6 mouse cellular contexts compared by ENCODE assay signal in the genomic region with DNA sequence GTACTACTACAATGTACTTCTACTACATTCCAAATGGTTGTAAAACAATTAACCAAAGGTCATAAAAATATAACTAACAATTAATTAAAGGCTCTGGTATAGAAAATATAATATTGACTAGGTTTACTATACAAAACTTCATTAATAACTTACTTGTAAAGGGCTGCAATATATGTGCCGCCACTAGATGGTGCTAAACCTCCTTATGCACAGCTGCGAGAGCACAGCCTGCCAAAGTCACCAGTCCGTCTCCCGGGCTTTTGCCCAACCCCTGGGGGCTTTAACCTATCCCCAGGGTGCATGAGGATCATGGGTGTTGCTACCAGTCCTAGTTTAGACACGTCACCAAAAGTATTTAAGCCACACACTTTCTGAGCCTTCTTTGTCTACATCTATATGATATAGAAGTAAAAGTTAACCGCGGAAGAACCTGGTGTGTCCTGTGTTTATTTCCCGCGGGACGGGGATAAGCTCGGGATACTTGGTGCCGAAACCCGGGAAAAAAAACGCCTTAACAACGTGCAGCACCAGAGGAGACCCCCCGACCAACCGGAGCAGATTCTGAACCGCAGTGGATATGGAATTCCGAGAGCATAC.
DNase-seq lines count a peak whose midpoint lies in the region; ATAC-seq and TF ChIP-seq lines count a peak whose summit lies in the region.
"Not testable (repeated sequence)": the region's sequence is repeated elsewhere in the genome, so short reads cannot be mapped to it uniquely, and the experiment has no call there.

No protein-coding gene starts in this region.

- not testable (repeated sequence) for H3K9me3 ChIP-seq in CH12.LX (replicated peaks; ENCODE audit: low read length); lung, embryonic 14.5 days (ENCODE audit: low read depth, low read length)

- H3K27ac ChIP-seq in CH12.LX (ENCODE audit: insufficient read depth, low read depth); gastrocnemius, adult 2 months; kidney, adult 2 months (ENCODE audit: insufficient read depth, low read depth, low read length); left cerebral cortex, adult 2 months; lung, embryonic 14.5 days (ENCODE audit: low read depth): not testable (repeated sequence)

- not testable (repeated sequence) for H3K4me3 ChIP-seq in CH12.LX (replicated peaks in 1 of 3; ENCODE audit: low read depth in 2 of 3, low read length in 2 of 3, poor library complexity in 1 of 3); gastrocnemius, adult 2 months; kidney, adult 2 months (ENCODE audit: insufficient read depth, low read depth, low read length); left cerebral cortex, adult 2 months; lung, embryonic 14.5 days (ENCODE audit: low read depth, low read length)

- TF ChIP-seq EP300 in CH12.LX (IDR thresholded peaks at IDR 0.05; ENCODE audit: low read length), result not testable (repeated sequence)

- H3K79me2 ChIP-seq in CH12.LX (replicated peaks; ENCODE audit: control insufficient read depth, extremely low read depth, insufficient read depth, poor library complexity, severe bottlenecking), result not testable (repeated sequence)

- in situ Hi-C loops in CH12.LX (cut with MboI; ENCODE audit: low pct_ligation_motif_present, low pct_unique_long_range_greater_than_20kb, low sequenced_read_pairs), result not testable (repeated sequence)

- intact Hi-C loops in gastrocnemius, adult 2 months (cut with DNase I); left cerebral cortex, adult 2 months (cut with DNase I): not testable (repeated sequence)

- H3K27me3 ChIP-seq in CH12.LX (replicated peaks); kidney, adult 2 months (replicated peaks; ENCODE audit: control insufficient read depth, insufficient read depth, low read length); lung, embryonic 14.5 days (ENCODE audit: insufficient read depth, low read length): not testable (repeated sequence)

- peak in 1 of 2 experiments; percentile 28; a peak in 2 of 4 replicates for TF ChIP-seq CTCF in CH12.LX (conservative IDR thresholded peaks at IDR 0.05 in 1 of 2, IDR thresholded peaks at IDR 0.05 in 1 of 2; ENCODE audit: low read depth in 2 of 2, low read length in 2 of 2)
- peak; percentile 38; the same call in 1 of the 2 replicates for TF ChIP-seq CTCF in gastrocnemius, adult 2 months (IDR thresholded peaks at IDR 0.05)
- TF ChIP-seq CTCF in kidney, adult 2 months (conservative IDR thresholded peaks at IDR 0.05; ENCODE audit: insufficient read depth, insufficient read length, low read depth, low read length), result not testable (repeated sequence)
- peak; percentile 14 for TF ChIP-seq CTCF in left cerebral cortex, adult 2 months (IDR thresholded peaks at IDR 0.05)
- 0 out of 2 replicates have a peak, but pooled peaks have one; percentile 13 for TF ChIP-seq CTCF in lung, embryonic 14.5 days (IDR thresholded peaks at IDR 0.05; ENCODE audit: low read depth)

- TF ChIP-seq RAD21 in CH12.LX (IDR thresholded peaks at IDR 0.05; ENCODE audit: low read depth, low read length), result not testable (repeated sequence)

- DNase-seq in CH12.LX (ENCODE audit: extremely low read depth), result peak; percentile 4
- peak; percentile 6 for DNase-seq in ZHBTc4 (ENCODE audit: low read depth, low spot score)
- DNase-seq in gastrocnemius, adult 2 months; left cerebral cortex, adult 2 months (ENCODE audit: extremely low spot score in 1 of 2, low spot score in 2 of 2): not testable (repeated sequence)
- peak; percentile 7 for DNase-seq in kidney, adult 2 months
- DNase-seq in lung, embryonic 14.5 days, result peak; percentile 2

- dilution Hi-C loops in CH12.LX (cut with MboI; ENCODE audit: extremely low pct_ligation_motif_present, extremely low pct_unique_long_range_greater_than_20kb, low sequenced_read_pairs), result not testable (repeated sequence)

- not testable (repeated sequence) for ATAC-seq in lung, embryonic 14.5 days (ENCODE audit: insufficient read depth)

- H3K36me3 ChIP-seq in CH12.LX (replicated peaks in 1 of 2; ENCODE audit: control insufficient read depth in 1 of 2, insufficient read depth in 1 of 2, low read length in 1 of 2); kidney, adult 2 months (ENCODE audit: control insufficient read depth, insufficient read depth, low read length); lung, embryonic 14.5 days (ENCODE audit: insufficient read depth): not testable (repeated sequence)

- not testable (repeated sequence) for H3K9ac ChIP-seq in CH12.LX (ENCODE audit: insufficient read depth, low read depth); lung, embryonic 14.5 days

- WGBS in kidney, adult 2 months, result 86% methylated on average over 19 of the region's 19 CpGs
- WGBS in lung, embryonic 14.5 days, result 84% methylated on average over 19 of the region's 19 CpGs

- not testable (repeated sequence) for TF ChIP-seq POLR2A in CH12.LX (IDR thresholded peaks at IDR 0.05; ENCODE audit: low read depth, low read length); kidney, adult 2 months (IDR thresholded peaks at IDR 0.05; ENCODE audit: low read depth, low read length)

- H3K4me1 ChIP-seq in CH12.LX (ENCODE audit: control insufficient read depth in 1 of 2, insufficient read depth in 2 of 2); kidney, adult 2 months (ENCODE audit: control insufficient read depth, insufficient read depth, low read length); lung, embryonic 14.5 days (ENCODE audit: insufficient read depth): not testable (repeated sequence)

- not testable (repeated sequence) for H3K4me2 ChIP-seq in CH12.LX (ENCODE audit: insufficient read depth, low read depth, poor library complexity, severe bottlenecking); lung, embryonic 14.5 days
